ENCODE assay signal across 9 mouse cellular contexts in genomic region chr2:93199531-93199974, GRCm38 (mm10). TPM values are rescaled to one million over a fixed set of nuclear protein-coding genes. Genes with fewer than 3 reads are reported as not detected.
DNase-seq lines count a peak whose midpoint lies in the region; ATAC-seq and TF ChIP-seq lines count a peak whose summit lies in the region.
"Had no signal": no experiment of that assay in that cellular context is flagged by ENCODE, and none has a peak within 500 bp of the region (broad histone marks: within the 10 kb centered on the region; RNA-seq: fewer than 3 reads in every experiment).

No protein-coding gene starts in this region.

- H3K4me3 ChIP-seq in forebrain, embryonic 11.5 days (ENCODE audit: low read depth, low read length): no peak overlapping the region
- no peak overlapping the region for H3K4me3 ChIP-seq in stomach, embryonic 14.5 days (ENCODE audit: low read depth, low read length)

- no peaks in the 10 kb centered on the region for H3K27me3 ChIP-seq in forebrain, embryonic 11.5 days (ENCODE audit: control insufficient read depth, insufficient read depth, low read length)
- H3K27me3 ChIP-seq in stomach, embryonic 14.5 days (ENCODE audit: control insufficient read depth, insufficient read depth, low read length): no peaks in the 10 kb centered on the region

- ATAC-seq in forebrain, embryonic 11.5 days (replicated peaks; ENCODE audit: low FRiP score): peak; percentile 39
- peak; percentile 77 for ATAC-seq in megakaryocyte progenitor cell, adult 5-6 weeks (replicated peaks; ENCODE audit: poor library complexity)
- 0 out of 2 replicates have a peak, but pooled peaks have one; percentile 0 for ATAC-seq in stomach, embryonic 14.5 days (ENCODE audit: insufficient number of reproducible peaks, insufficient read depth, low FRiP score, low read depth)

- no peaks in the 10 kb centered on the region; the same call in 1 of the 2 replicates for H3K36me3 ChIP-seq in forebrain, embryonic 11.5 days (ENCODE audit: control insufficient read depth, insufficient read depth, low read length)
- no peaks in the 10 kb centered on the region for H3K36me3 ChIP-seq in stomach, embryonic 14.5 days (ENCODE audit: control insufficient read depth, insufficient read depth, low read length)

- H3K9me3 ChIP-seq in forebrain, embryonic 11.5 days (ENCODE audit: control insufficient read depth, low read length): no peaks in the 10 kb centered on the region
- H3K9me3 ChIP-seq in stomach, embryonic 14.5 days (ENCODE audit: control insufficient read depth, low read depth, low read length): no peaks in the 10 kb centered on the region

- peak; percentile 94 for TF ChIP-seq CTCF in brain, embryonic 14.5 days (IDR thresholded peaks at IDR 0.05; ENCODE audit: borderline replicate concordance, extremely low read depth, insufficient read depth, insufficient read length)

- H3K27ac ChIP-seq in forebrain, embryonic 11.5 days (ENCODE audit: low read depth, low read length): no peak overlapping the region
- no peak overlapping the region for H3K27ac ChIP-seq in stomach, embryonic 14.5 days (ENCODE audit: low read length)
- H3K27ac ChIP-seq: macrophage had no signal

- TF ChIP-seq POLR2A in brain, embryonic 14.5 days (IDR thresholded peaks at IDR 0.05; ENCODE audit: borderline replicate concordance, extremely low read depth, insufficient read depth, insufficient read length, poor library complexity, severe bottlenecking): no peak

- H3K4me2 ChIP-seq in forebrain, embryonic 11.5 days (ENCODE audit: low read depth, low read length, severe bottlenecking): no peak overlapping the region
- no peak overlapping the region for H3K4me2 ChIP-seq in stomach, embryonic 14.5 days (replicated peaks; ENCODE audit: low read depth, low read length)

- H3K4me1 ChIP-seq in forebrain, embryonic 11.5 days (replicated peaks; ENCODE audit: control insufficient read depth, insufficient read depth, low read length): peaks cover 6% of the 10 kb centered on the region; the same call in 1 of the 2 replicates
- H3K4me1 ChIP-seq in stomach, embryonic 14.5 days (ENCODE audit: control insufficient read depth, insufficient read depth, low read length): 0 out of 2 replicates have a peak, but pooled peaks cover 6% of the 10 kb centered on the region

- no peak overlapping the region for H3K9ac ChIP-seq in forebrain, embryonic 11.5 days (ENCODE audit: low read length)
- no peak overlapping the region for H3K9ac ChIP-seq in stomach, embryonic 14.5 days (replicated peaks; ENCODE audit: low read depth, low read length)

- intact Hi-C loops in left cerebral cortex, postnatal 4 days (cut with DNase I): loop anchor here (2.0 to 5.0 kb wide), 2 partner anchors 131 to 297 kb away; no protein-coding TSS in a partner anchor
- intact Hi-C loops in heart, postnatal 14 days (cut with DNase I): no loop called here

- peak; percentile 61 for DNase-seq in left cerebral cortex, postnatal 4 days
- DNase-seq in left cerebral cortex, adult 11 months (ENCODE audit: low spot score): no peak
- DNase-seq in brain, embryonic 14.5 days (ENCODE audit: low read depth): peak; percentile 66
- DNase-seq in forebrain, embryonic 11.5 days (ENCODE audit: low spot score): peak; percentile 83
- DNase-seq in heart, postnatal 14 days: peak; percentile 81 to 82
- peak; percentile 87 to 92 for DNase-seq in kidney, postnatal 25 days

- WGBS in forebrain, embryonic 11.5 days: 47% methylated on average over 13 of the region's 13 CpGs
- WGBS in stomach, embryonic 14.5 days: 51% methylated on average over 13 of the region's 13 CpGs

RNA-seq across cellular contexts. Expression of gene Trp53i11, which starts 12.2 kb away (rescaled TPM):
- 10 to 100 TPM; 89.0 to 93.9 TPM for total RNA-seq in left cerebral cortex, postnatal 4 days (2021)
- polyA plus RNA-seq in brain, embryonic 14.5 days (2012; rRNA removed): 145 and 192 TPM in 2 replicates
- polyA plus RNA-seq in forebrain, embryonic 11.5 days (2014; fragmentation: Nextera tagmentation; extraction: Ambion mirVana): 155 and 170 TPM in 2 replicates
- total RNA-seq in heart, postnatal 14 days (2021): 10 to 100 TPM; 67.8 to 68.8 TPM
- total RNA-seq in megakaryocyte progenitor cell, adult 5-6 weeks (2015): 2.2 and 2.4 TPM in 2 replicates
- total RNA-seq in megakaryocyte progenitor cell, adult 5-6 weeks (2017): 1.00 and 1.8 TPM in 2 replicates
- polyA plus RNA-seq in stomach, embryonic 14.5 days (2014; fragmentation: Nextera tagmentation; extraction: Ambion mirVana): 54.6 and 56.6 TPM in 2 replicates

Comparison
In these comparisons a context has a peak if more than half of its experiments do, and no peak if none do; other contexts are left out.
1. ATAC-seq: peak in every context shown above with its lines; median percentile 77 in megakaryocyte progenitor cell, adult 5-6 weeks; 39 in forebrain, embryonic 11.5 days; 0 in stomach, embryonic 14.5 days.
2. RNA of gene Trp53i11, which starts 12.2 kb away (total RNA-seq): 89.0 to 93.9 TPM in left cerebral cortex, postnatal 4 days and 67.8 to 68.8 TPM in heart, postnatal 14 days; 1.00 to 2.4 TPM in megakaryocyte progenitor cell, adult 5-6 weeks; every median in the first group is over 10 times any median in the second.